Mouse (Mus musculus): ENCODE data around the gene Lrrc55.

- no peak for TF ChIP-seq CTCF (conservative IDR thresholded peaks at IDR 0.05; ENCODE audit: low read length)
- TF ChIP-seq POU5F1 (IDR thresholded peaks at IDR 0.05; ENCODE audit: borderline replicate concordance, low read length): no peak
Observed at GRCm38 (mm10) chr2:85209301-85209700, 12.3 kb upstream of the Lrrc55 start.
